Mouse (Mus musculus): Measurements from ENCODE around the gene Tnfaip8l1. TPM values are rescaled to one million over a fixed set of nuclear protein-coding genes. Genes with fewer than 3 reads are reported as not detected.

The Tnfaip8l1 gene
- 8.3 and 9.0 TPM in 2 replicates for polyA plus RNA-seq (2012; rRNA removed; ENCODE audit: low replicate concordance)

DNA sequence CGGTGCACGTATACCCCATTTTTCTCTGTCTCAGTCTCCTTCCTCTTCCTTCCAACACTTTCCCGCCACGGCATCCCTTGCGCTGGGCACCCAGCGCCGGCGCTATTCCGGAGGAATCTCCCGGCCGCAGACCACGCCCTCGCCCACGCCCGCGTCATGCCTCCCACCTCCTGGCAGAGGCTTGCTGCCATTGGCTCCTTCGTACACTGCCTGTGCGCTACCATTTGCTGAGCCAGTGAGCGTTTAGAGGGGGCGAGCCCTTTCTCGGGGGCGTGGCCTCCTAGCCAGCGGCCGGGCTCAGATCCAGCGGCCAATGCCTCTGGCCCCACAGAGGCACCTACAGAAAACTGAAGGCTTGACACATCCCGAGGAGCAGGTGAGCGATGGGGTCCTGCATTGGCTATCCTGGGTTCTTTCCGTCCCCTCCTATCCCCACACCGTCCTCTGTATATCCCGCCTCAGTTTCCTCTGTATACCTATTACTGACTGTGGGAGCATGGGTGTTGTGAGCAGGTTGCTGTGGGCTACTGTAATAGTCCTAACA is at the start of gene Tnfaip8l1:
TSS of gene Tnfaip8l1 (plus strand) at position 247 of the 544 bp plus-strand sequence.

DNA sequence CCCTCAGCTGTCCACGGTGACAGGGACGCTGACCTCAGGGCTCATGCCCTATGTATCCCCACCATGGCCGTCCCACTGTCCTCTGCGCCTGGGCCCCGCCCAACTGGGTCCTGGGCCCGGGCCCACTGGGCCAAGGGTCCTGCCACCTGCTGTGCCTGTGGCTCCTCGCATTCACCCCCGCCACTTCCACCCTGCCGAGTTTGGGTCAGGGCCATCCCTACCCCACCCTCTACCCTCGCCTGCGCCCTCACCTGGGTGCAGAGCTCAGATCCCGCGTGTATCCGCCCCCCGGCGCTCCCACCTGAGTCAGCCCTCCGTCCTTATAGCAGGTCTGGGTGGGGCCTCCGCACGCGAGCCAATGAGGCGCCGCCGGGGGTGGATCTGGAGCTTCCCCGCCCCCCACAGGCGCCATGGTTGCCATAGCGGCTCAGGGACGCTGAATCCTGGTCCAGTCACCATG is 45.0 kb upstream of the Tnfaip8l1 start, which contains the start of gene Plin5:
TSS of gene Plin5 (minus strand) at position 346 of the 460 bp plus-strand sequence.

GRCm38 (mm10) chr17:56121826-56122225 is 40.5 kb upstream of the Tnfaip8l1 start, which contains the start of gene Lrg1:
Gene Lrg1, minus strand, starts transcription at chr17:56122001.

DNA sequence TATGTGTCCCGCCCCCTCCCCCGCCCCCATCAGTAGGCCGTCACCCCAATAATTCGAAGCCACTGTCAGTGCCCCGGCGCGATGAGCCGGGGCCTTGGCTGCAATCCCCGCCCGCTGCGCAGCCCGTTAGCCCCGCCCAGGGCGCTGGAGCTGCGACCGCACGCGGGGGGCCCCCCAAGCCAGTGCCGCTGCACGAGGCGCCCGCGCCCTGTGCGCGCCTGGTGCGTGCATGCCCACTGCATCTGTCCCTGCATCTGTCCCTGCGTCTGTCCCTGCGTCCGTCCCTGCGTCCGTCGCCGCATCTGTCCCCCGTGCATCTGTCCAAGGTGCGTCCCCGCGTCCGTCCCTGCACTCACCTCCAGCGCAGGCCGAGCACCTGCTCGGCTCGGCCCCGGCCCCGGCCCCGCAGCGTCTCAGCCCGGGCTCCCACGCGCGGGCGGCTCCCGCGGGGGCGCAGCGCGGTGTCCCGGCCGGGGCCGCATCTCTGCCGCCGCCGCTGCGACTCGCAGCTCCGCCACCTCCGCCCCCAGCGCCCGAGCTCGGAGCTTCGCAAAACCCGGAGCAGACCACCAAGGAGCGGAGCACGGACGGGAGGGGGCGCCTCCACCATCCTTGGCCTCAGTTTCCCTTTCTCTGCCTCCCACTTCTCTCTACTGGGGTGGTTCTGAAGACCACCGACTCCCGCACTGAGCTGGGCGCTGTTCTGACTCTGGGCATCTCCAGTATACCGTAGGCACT is 22.2 kb upstream of the Tnfaip8l1 start, which contains the start of gene Sema6b:
TSS of gene Sema6b (minus strand) at position 486 of the 738 bp plus-strand sequence.

DNA sequence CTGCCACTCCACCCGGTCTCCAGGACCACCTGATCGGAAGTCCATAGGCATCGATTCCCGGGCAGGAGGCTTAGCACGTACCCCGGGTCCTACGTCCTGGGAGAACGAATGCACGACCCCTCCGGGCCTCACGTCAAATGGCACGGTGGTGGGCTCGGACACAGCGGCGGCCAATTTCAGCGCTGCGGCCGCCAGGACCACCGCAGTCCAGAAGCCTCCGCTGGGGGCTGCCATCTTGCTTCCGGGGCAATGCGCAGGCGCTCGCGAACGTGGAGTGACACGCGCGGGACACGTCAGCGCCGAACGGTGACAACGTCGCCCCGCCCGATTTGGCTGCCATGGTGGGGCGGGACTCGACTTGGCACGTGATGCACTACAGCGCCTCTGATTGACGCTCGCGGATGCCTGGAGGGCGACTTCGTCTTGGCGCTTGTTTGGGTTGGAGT is 21.4 kb downstream of the Tnfaip8l1 start, which contains the start of gene Mydgf:
TSS of gene Mydgf (minus strand) at position 263 of the 446 bp plus-strand sequence.

DNA sequence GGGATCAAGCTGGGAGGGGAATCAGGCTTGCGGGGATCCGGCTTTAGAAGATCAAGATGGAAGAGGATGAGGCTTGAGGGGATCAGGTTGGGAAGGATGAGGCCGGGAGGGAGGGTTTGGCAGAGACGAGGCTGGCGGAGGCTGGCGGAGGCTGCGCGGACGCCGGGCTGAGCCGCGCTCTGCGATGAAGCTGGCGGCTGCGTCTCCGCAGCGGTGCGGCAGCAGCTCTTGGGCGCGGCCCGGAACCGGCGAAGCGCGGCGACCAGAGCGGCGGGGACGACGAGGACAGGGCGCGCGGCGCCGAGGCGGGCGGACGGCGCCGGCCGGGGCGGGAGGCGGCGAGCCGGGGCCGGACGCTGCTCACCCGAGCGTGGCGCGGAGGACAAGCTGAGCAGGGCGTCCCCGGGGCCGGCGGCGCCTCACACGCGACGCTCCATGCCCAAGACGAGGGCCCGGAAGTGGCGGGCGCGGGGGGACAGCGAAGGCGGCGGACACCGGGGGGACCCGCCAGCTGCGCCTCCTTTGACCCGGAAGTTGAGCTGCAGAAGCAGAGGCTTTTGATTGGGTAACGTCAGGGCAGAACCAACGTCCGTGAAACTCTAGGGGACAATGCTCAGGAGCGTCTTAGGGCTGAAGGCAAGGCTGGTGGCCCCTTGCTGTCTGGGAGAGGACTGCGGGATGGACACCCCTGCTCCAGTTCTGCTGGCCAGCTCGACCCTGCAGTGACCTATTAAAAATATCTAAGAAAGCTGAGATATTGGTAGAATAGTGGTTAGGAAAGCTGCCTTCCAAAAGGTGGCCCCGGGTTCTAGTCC is 56.3 kb downstream of the Tnfaip8l1 start, which contains the start of gene Dpp9:
TSS of gene Dpp9 (minus strand) at position 529 of the 815 bp plus-strand sequence.

Other genes starting within 250 kb of the Tnfaip8l1 start
- 0.67 and 0.75 TPM in 2 replicates for gene Zfp119b, start 213.0 kb upstream of the Tnfaip8l1 start, polyA plus RNA-seq (2012; rRNA removed; ENCODE audit: low replicate concordance)
- 6.0 and 9.2 TPM in 2 replicates for gene Ebi3, start 209.8 kb upstream of the Tnfaip8l1 start, polyA plus RNA-seq (2012; rRNA removed; ENCODE audit: low replicate concordance)
- gene Yju2, start 203.4 kb upstream of the Tnfaip8l1 start, polyA plus RNA-seq (2012; rRNA removed; ENCODE audit: low replicate concordance): 6.9 and 10.4 TPM in 2 replicates
- gene Shd, start 192.0 kb upstream of the Tnfaip8l1 start, polyA plus RNA-seq (2012; rRNA removed; ENCODE audit: low replicate concordance): 0.56 and 13.0 TPM in 2 replicates
- 1.0 and 7.0 TPM in 2 replicates for gene Fsd1, start 176.0 kb upstream of the Tnfaip8l1 start, polyA plus RNA-seq (2012; rRNA removed; ENCODE audit: low replicate concordance)
- 25.3 and 34.1 TPM in 2 replicates for gene Stap2, start 156.9 kb upstream of the Tnfaip8l1 start, polyA plus RNA-seq (2012; rRNA removed; ENCODE audit: low replicate concordance)
- 106 and 131 TPM in 2 replicates for gene Mpnd, start 156.8 kb upstream of the Tnfaip8l1 start, polyA plus RNA-seq (2012; rRNA removed; ENCODE audit: low replicate concordance)
- 75.0 and 104 TPM in 2 replicates for gene Sh3gl1, start 125.8 kb upstream of the Tnfaip8l1 start, polyA plus RNA-seq (2012; rRNA removed; ENCODE audit: low replicate concordance)
- 2.0 and 5.8 TPM in 2 replicates for gene Chaf1a, start 122.0 kb upstream of the Tnfaip8l1 start, polyA plus RNA-seq (2012; rRNA removed; ENCODE audit: low replicate concordance)
- 92.5 and 99.3 TPM in 2 replicates for gene Ubxn6, start 87.4 kb upstream of the Tnfaip8l1 start, polyA plus RNA-seq (2012; rRNA removed; ENCODE audit: low replicate concordance)
- 20.9 and 56.5 TPM in 2 replicates for gene Hdgfl2, start 82.8 kb upstream of the Tnfaip8l1 start, polyA plus RNA-seq (2012; rRNA removed; ENCODE audit: low replicate concordance)
- gene Plin4, start 52.7 kb upstream of the Tnfaip8l1 start, polyA plus RNA-seq (2012; rRNA removed; ENCODE audit: low replicate concordance): 452 and 1,682 TPM in 2 replicates
- 12.6 and 29.9 TPM in 2 replicates for gene Plin5, start 44.9 kb upstream of the Tnfaip8l1 start, polyA plus RNA-seq (2012; rRNA removed; ENCODE audit: low replicate concordance)
- 111 and 539 TPM in 2 replicates for gene Lrg1, start 40.5 kb upstream of the Tnfaip8l1 start, polyA plus RNA-seq (2012; rRNA removed; ENCODE audit: low replicate concordance)
- gene Sema6b, start 22.1 kb upstream of the Tnfaip8l1 start, polyA plus RNA-seq (2012; rRNA removed; ENCODE audit: low replicate concordance): 14.4 and 24.4 TPM in 2 replicates
- 64.9 and 80.9 TPM in 2 replicates for gene Mydgf, start 21.4 kb downstream of the Tnfaip8l1 start, polyA plus RNA-seq (2012; rRNA removed; ENCODE audit: low replicate concordance)
- 42.0 and 57.6 TPM in 2 replicates for gene Dpp9, start 56.4 kb downstream of the Tnfaip8l1 start, polyA plus RNA-seq (2012; rRNA removed; ENCODE audit: low replicate concordance)
- gene Fem1a, start 94.3 kb downstream of the Tnfaip8l1 start, polyA plus RNA-seq (2012; rRNA removed; ENCODE audit: low replicate concordance): 24.1 and 30.7 TPM in 2 replicates
- gene Ticam1, start 114.3 kb downstream of the Tnfaip8l1 start, polyA plus RNA-seq (2012; rRNA removed; ENCODE audit: low replicate concordance): 16.9 and 26.3 TPM in 2 replicates
- gene Plin3, start 130.4 kb downstream of the Tnfaip8l1 start, polyA plus RNA-seq (2012; rRNA removed; ENCODE audit: low replicate concordance): 44.9 and 45.4 TPM in 2 replicates
- gene Arrdc5, start 137.8 kb downstream of the Tnfaip8l1 start, polyA plus RNA-seq (2012; rRNA removed; ENCODE audit: low replicate concordance): not detected in 2 replicates
- gene Uhrf1, start 140.8 kb downstream of the Tnfaip8l1 start, polyA plus RNA-seq (2012; rRNA removed; ENCODE audit: low replicate concordance): 2.5 and 24.0 TPM in 2 replicates
- 32.1 and 45.8 TPM in 2 replicates for gene Kdm4b, start 163.6 kb downstream of the Tnfaip8l1 start, polyA plus RNA-seq (2012; rRNA removed; ENCODE audit: low replicate concordance)